Mouse (Mus musculus) lung, postnatal 0 days (tissue): ENCODE data around the gene Fxyd2. TPM values are rescaled to one million over a fixed set of nuclear protein-coding genes. Genes with fewer than 3 reads are reported as not detected.
A peak's percentile ranks its signal among the peaks of the same experiment; 100 is the strongest.

Experiments used
- ATAC-seq: fragments of 200-750 bp; cut with Nextera tagmentation; 2 replicates; pipeline ENCODE4 v1.8.0; 2017; ENCODE audit warnings: moderate library complexity
- DNase-seq: peaks from one replicate; pipeline ENCODE4 v3.0.0-alpha.2; 2016; ENCODE audit warnings: low spot score
- H3K27ac ChIP-seq: fragments of 300-500 bp; sonication (generic); 2 replicates; pipeline ENCODE4 v1.5.1; 2014; ENCODE audit warnings: antibody characterized with exemption, mild to moderate bottlenecking, low read length, mixed read lengths
- H3K27me3 ChIP-seq: fragments of 300-500 bp; sonication (generic); replicated peaks from 2 replicates; pipeline ENCODE4 v1.6.1; 2014; ENCODE audit warnings: low read length, mixed read lengths; ENCODE audit not compliant: insufficient read depth
- H3K36me3 ChIP-seq: fragments of 300-500 bp; sonication (generic); 2 replicates; pipeline ENCODE4 v1.6.1; 2014; ENCODE audit warnings: low read length, mixed read lengths; ENCODE audit not compliant: insufficient read depth
- H3K4me1 ChIP-seq: fragments of 300-500 bp; sonication (generic); 2 replicates; pipeline ENCODE4 v1.6.1; 2014; ENCODE audit warnings: antibody characterized with exemption, low read depth, low read length, mixed read lengths; ENCODE audit not compliant: insufficient read depth
- H3K4me2 ChIP-seq: fragments of 300-500 bp; sonication (generic); replicated peaks from 2 replicates; pipeline ENCODE4 v1.6.1; 2014; ENCODE audit warnings: low read depth, mild to moderate bottlenecking, low read length, moderate library complexity, mixed read lengths
- H3K4me3 ChIP-seq: fragments of 300-500 bp; sonication (generic); 2 replicates; pipeline ENCODE4 v1.5.1; 2014; ENCODE audit warnings: low read depth, low read length
- H3K9ac ChIP-seq: fragments of 300-500 bp; sonication (generic); replicated peaks from 2 replicates; pipeline ENCODE4 v1.6.1; 2014; ENCODE audit warnings: low read depth, mild to moderate bottlenecking
- H3K9me3 ChIP-seq: fragments of 300-500 bp; sonication (generic); 2 replicates; pipeline ENCODE4 v1.6.1; 2016; ENCODE audit warnings: low read length, mixed read lengths
- CTCF ChIP-seq: IDR thresholded peaks from 2 replicates; pipeline ENCODE4 v1.5.1; 2016; ENCODE audit warnings: antibody characterized with exemption, mild to moderate bottlenecking
- EP300 ChIP-seq: IDR thresholded peaks from 2 replicates; pipeline ENCODE4 v1.6.1; 2016; ENCODE audit warnings: antibody characterized with exemption, mild to moderate bottlenecking, control low read depth
- WGBS: fragments of 180-500 bp; shearing (Covaris S2); extraction: QIAGEN DNeasy Blood & Tissue Kit; methylation state at CpG from one replicate; pipeline ENCODE4 v1.1.7; 2014; 5-methylcytosine and 5-hydroxymethylcytosine counted together
- polyA plus RNA-seq: library from polyadenylated mRNA; unstranded; fragments of >200 nt; fragmentation: Nextera tagmentation; extraction: Ambion mirVana; gene quantifications from 2 replicates; pipeline ENCODE4 v1.2.1, GENCODE M21; 2015

The Fxyd2 gene
- polyA plus RNA-seq, 1 experiment from 2014 or later, result 1.2 TPM

DNA sequence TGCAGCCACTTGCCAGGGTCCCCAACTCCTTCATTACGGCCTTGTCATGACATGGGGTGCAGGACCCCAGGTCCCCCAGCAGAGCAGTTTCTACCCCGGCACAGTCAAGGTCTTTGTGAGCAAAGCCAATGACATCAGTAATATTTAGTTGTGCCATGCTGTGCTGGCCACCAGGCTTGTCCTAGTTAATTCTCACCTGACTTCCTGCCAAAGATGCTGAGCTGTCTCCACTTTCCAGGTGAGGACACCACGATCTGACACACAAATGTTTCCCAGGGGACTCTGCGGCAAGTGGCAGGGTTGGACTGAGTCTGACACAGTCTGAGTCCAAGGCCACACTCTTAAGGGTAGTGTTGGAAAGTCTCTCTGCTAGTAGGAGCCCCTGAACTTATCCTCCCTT is 27.0 kb downstream of the Fxyd2 start, which contains the start of gene Dscaml1:
Gene Dscaml1, plus strand, starts transcription at position 173 of the 400 bp plus-strand sequence.
- ATAC-seq, result no peak

DNA sequence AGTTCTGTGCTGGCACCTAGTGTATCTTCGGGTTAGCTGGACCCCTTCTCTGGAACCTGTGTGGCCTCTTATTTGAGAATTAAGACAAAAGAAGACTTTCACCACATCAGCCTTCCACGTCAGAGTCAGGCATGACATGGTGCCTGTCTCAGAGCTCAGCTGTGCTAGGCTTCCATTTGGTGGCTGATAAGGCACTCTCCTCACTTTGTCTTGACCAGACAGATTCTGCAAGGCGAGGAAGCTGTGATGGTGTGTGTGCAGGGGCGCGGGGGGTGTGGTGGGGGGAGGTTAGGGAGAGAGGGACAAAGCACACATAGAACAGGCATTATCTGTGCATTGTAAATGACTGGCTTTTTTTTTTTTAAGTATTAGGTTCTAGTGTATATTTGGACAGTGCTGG is 29.9 kb downstream of the Fxyd2 start:
- WGBS, result 21% methylated on average over 5 of the region's 5 CpGs
- no peak overlapping the region for H3K4me2 ChIP-seq

More for the DNA sequence above, 27.0 kb downstream of the Fxyd2 start, which contains the start of gene Dscaml1:
- Histone ChIP-seq H3K4me3 (no peak within 1 kb of the TSS), H3K4me2 (no peak within 1 kb of the TSS), H3K36me3 (no peaks in the 10 kb centered on the region), H3K9ac (no peak within 1 kb of the TSS), H3K27ac (no peak within 1 kb of the TSS), H3K9me3 (no peaks in the 10 kb centered on the region), H3K4me1 (no peaks in the 10 kb centered on the region; the same call in 1 of the 2 replicates), H3K27me3 (peaks cover 27% of the 10 kb centered on the region)
- TF ChIP-seq CTCF (no peak), EP300 (no peak)
- DNase-seq, result no peak
- WGBS, result 81% methylated on average over 4 of the region's 4 CpGs

DNA sequence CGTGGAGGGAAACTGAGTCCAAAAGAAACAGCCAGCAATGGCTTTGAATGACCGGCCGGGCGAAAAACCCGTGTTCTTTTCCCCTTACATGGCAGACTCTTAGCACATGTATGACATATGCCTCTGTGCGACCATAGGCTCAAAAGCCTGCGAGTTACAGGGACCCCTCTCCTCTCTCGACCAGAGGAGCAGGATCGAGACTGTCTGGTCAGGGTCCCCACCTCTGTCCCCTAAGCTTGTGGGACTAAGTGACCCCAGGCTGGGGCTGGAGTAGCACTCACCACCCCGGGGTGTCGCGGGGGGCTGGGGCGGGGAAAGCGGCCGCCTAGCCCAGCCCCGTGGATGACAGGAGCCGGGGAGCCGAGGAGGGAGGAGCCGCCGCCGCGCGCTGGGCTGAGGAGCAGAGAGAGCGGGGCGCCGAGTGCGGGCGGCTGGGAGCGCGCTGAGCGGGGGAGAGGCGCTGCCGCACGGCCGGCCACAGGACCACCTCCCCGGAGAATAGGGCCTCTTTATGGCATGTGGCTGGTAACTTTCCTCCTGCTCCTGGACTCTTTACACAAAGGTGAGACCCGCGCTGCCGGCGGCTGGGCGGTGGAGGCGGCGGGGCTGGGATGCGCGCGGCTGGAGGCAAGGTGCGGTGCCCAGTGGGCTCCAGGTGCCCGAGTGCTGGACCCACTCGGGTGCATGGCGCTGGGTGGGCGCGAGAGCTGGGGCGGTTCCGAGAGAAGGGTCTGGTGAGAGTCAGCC is 30.7 kb downstream of the Fxyd2 start:
- H3K4me2 ChIP-seq, result peak overlapping the region; percentile 36
- TF ChIP-seq EP300 (no peak), CTCF (no peak)
- H3K4me3 ChIP-seq, result peak overlapping the region; percentile 6; the same call in 1 of the 2 replicates
- no peaks in the 10 kb centered on the region for H3K36me3 ChIP-seq
- H3K27ac ChIP-seq, result no peak overlapping the region
- no peaks in the 10 kb centered on the region; the same call in 1 of the 2 replicates for H3K4me1 ChIP-seq
- peaks cover 40% of the 10 kb centered on the region for H3K27me3 ChIP-seq
- 3% methylated on average over 34 of the region's 54 CpGs for WGBS
- DNase-seq (no peak), ATAC-seq (no peak)
- no peaks in the 10 kb centered on the region for H3K9me3 ChIP-seq
- H3K9ac ChIP-seq, result no peak overlapping the region

More for the DNA sequence above, 29.9 kb downstream of the Fxyd2 start:
- ATAC-seq, result no peak
- H3K27me3 ChIP-seq, result peaks cover 40% of the 10 kb centered on the region
- no peaks in the 10 kb centered on the region; the same call in 1 of the 2 replicates for H3K4me1 ChIP-seq
- no peaks in the 10 kb centered on the region for H3K9me3 ChIP-seq
- H3K4me3 ChIP-seq, result no peak overlapping the region
- no peaks in the 10 kb centered on the region for H3K36me3 ChIP-seq
- no peak for DNase-seq
- no peak overlapping the region for H3K27ac ChIP-seq
- H3K9ac ChIP-seq, result no peak overlapping the region
- TF ChIP-seq CTCF, result no peak
- no peak for TF ChIP-seq EP300

DNA sequence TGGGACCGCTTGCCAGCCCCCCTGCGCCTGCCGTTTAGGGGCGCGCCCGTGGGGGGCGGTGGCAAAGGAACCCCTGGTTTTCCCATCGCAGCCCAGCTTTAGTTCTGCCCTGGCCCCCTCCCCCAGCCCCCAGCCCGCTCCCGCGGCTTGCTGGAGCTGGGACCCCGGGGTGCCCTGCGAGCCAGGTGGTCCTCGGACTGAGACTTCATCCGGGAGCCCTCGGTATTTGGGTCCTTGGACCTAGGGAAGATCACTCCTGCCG is 31.2 kb downstream of the Fxyd2 start:
- DNase-seq (no peak), ATAC-seq (no peak)
- Histone ChIP-seq H3K9ac (no peak overlapping the region), H3K27ac (no peak overlapping the region), H3K9me3 (no peaks in the 10 kb centered on the region), H3K4me2 (peak overlapping the region; percentile 36), H3K4me3 (0 out of 2 replicates have a peak overlapping the region, but pooled peaks have one; percentile 6), H3K4me1 (no peaks in the 10 kb centered on the region; the same call in 1 of the 2 replicates), H3K36me3 (no peaks in the 10 kb centered on the region), H3K27me3 (peaks cover 40% of the 10 kb centered on the region)
- TF ChIP-seq CTCF, result no peak
- TF ChIP-seq EP300, result no peak
- WGBS, result 0% methylated on average over 11 of the region's 17 CpGs

DNA sequence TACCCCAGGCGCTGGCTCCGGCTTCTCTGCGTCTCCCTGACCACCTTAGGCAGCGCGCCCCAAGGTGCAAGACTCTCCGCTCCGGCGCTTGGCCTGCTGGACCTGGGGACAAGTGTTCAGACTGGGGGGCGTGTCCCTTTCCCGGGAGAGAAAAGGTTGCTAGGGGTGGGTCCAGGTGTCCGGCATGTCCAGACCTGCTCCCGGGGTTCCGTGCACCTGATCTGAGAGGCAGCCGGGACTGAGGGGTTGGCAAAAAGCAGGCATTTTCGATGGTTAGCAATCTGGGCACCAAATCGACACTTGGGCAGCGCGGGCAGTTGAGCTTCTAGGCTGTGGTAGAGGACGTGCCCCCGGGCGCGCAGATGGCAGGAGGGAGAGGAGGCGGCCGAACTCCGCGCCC is 31.7 kb downstream of the Fxyd2 start:
- no peaks in the 10 kb centered on the region for H3K9me3 ChIP-seq
- no peak for TF ChIP-seq EP300
- no peak for TF ChIP-seq CTCF
- no peak for ATAC-seq
- WGBS, result 5% methylated on average over 24 of the region's 26 CpGs
- 0 out of 2 replicates have a peak overlapping the region, but pooled peaks have one; percentile 6 for H3K4me3 ChIP-seq
- H3K27ac ChIP-seq, result no peak overlapping the region
- no peak for DNase-seq
- peak overlapping the region; percentile 36; the same call in 1 of the 2 replicates for H3K4me2 ChIP-seq
- H3K27me3 ChIP-seq, result peaks cover 40% of the 10 kb centered on the region
- no peaks in the 10 kb centered on the region; the same call in 1 of the 2 replicates for H3K4me1 ChIP-seq
- H3K9ac ChIP-seq, result no peak overlapping the region
- no peaks in the 10 kb centered on the region for H3K36me3 ChIP-seq

DNA sequence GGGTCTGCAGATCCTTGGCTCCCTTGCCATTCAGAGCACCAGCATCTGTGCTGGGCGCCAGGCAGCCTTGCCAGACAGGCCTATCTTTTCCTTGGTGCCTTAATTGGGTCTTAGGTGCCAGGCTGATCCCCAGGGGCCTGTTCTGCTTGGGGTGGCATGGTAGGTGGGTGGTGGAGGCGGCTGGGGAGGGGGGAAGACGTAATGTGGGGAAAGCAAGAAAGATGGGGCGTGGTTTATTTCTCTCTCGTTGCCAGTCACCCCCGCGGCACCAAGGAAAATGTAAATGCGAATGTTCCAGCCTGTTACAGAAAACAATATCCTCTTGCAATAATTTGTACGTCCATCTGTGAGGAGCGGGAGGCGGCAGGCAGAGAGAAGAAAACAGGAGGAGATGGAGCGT is 33.2 kb downstream of the Fxyd2 start:
- H3K27ac ChIP-seq, result no peak overlapping the region
- no peak for DNase-seq
- H3K9ac ChIP-seq, result no peak overlapping the region
- H3K4me2 ChIP-seq, result no peak overlapping the region
- no peaks in the 10 kb centered on the region for H3K36me3 ChIP-seq
- no peaks in the 10 kb centered on the region; the same call in 1 of the 2 replicates for H3K4me1 ChIP-seq
- H3K4me3 ChIP-seq, result no peak overlapping the region
- peaks cover 40% of the 10 kb centered on the region for H3K27me3 ChIP-seq
- ATAC-seq, result no peak
- no peak for TF ChIP-seq EP300
- no peak for TF ChIP-seq CTCF
- H3K9me3 ChIP-seq, result no peaks in the 10 kb centered on the region
- 70% methylated on average over 12 of the region's 12 CpGs for WGBS
